Mouse (Mus musculus): ENCODE measurements around the gene Sh3bp5.

Sh3bp5 gene

DNA sequence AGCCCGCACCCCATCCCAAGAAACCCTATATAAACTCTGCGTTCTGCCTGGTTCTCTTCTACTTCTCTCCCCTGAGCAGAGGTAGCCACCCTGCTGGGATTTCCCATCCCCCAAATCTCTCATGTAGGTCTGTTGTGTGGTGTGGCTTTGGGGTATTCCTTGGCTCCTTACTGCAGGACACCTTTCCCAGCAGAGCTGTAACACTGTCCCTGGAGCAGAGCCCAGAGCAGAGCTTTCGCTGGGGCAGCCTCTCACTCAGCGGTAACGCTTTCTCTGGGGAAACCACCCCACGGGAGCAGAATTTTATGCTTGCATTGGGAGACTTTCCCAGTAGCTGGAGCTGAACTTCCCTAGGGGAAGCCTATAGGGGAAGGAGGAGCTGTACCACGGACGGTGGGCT lies 53.6 kb downstream of the Sh3bp5 start:
- no peak for TF ChIP-seq GATA4 (IDR thresholded peaks at IDR 0.05; ENCODE audit: insufficient replicate concordance, low read length)

DNA sequence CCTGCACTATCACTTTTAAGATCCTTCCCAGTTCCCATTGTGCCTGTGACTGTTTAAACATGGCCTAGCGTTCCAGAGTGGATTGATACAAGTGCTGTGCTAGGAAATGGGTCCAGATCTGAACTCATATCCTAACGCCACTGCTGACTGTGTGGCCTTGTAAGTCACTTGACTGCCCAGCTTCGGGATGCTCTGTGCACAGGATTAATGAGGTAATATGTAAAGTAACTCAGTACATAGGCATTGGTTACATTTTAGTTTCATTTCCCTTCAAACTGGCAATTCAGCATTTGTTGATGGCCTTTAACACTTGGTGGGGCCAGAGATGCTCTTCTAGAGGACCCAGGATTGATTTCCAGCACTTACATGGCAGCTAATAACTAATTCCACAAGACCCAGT lies 59.5 kb downstream of the Sh3bp5 start:
- TF ChIP-seq GATA4 (IDR thresholded peaks at IDR 0.05; ENCODE audit: insufficient replicate concordance, low read length): no peak

GRCm38 (mm10) chr14:31374390-31374789 lies 61.5 kb downstream of the Sh3bp5 start:
- no peak for TF ChIP-seq GATA4 (IDR thresholded peaks at IDR 0.05; ENCODE audit: insufficient replicate concordance, low read length)

DNA sequence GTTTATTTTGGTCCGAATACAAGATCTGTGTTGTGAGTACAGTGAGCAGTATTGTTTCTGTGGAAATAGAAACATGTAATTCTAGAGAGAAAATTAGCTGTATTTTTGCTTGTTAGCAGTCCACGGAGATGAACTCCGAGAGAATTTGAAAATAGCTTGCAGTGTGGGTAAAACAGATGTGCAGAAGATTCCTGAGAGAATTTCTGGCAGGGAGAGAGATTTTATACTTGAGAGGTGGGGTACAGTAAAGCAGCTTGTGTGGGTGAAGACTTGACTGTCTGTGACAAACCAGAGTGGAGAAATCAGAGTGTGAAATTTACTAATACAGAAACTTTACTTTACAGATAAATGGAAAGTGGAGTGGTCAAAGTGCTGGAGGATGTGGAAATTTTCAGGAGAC lies 66.5 kb downstream of the Sh3bp5 start:
- TF ChIP-seq GATA4 (IDR thresholded peaks at IDR 0.05; ENCODE audit: insufficient replicate concordance, low read length): no peak

DNA sequence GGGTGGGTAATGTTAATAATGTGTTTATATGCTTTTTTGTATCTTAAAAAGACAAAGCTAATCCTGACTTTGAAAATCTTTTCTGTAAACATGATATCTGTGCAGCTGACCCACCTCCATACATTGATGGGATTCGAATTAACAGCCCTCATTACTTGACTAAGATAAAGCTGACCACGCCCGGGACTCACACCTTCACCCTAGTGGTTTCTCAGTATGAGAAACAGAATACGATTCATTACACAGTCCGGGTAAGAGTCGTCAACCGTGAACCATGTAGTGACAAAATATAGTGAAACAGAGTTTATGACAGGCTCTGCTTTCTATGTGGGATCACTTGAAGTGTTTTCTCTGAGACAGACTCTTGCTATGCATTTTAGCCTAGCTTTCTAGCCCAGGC lies 67.9 kb downstream of the Sh3bp5 start:
- no peak for TF ChIP-seq GATA4 (IDR thresholded peaks at IDR 0.05; ENCODE audit: insufficient replicate concordance, low read length)

DNA sequence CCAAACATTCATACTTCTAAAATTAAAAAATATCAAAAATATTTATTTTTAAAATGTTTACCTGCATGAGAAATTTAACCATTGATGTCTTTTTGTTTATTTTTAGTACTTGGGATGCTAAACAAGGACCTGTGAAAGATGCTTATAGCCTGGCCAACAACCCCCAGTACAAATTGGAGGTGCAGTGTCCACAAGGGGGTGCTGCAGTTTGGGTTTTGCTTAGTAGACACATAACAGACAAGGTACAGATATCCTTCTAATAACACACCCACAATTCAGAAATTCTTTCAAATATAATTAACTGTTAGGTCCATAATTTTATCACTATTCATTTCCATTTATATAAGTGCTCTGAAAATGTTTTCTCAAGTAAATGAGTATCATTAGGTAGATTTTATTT lies 70.5 kb downstream of the Sh3bp5 start:
- no peak for TF ChIP-seq GATA4 (IDR thresholded peaks at IDR 0.05; ENCODE audit: insufficient replicate concordance, low read length)

DNA sequence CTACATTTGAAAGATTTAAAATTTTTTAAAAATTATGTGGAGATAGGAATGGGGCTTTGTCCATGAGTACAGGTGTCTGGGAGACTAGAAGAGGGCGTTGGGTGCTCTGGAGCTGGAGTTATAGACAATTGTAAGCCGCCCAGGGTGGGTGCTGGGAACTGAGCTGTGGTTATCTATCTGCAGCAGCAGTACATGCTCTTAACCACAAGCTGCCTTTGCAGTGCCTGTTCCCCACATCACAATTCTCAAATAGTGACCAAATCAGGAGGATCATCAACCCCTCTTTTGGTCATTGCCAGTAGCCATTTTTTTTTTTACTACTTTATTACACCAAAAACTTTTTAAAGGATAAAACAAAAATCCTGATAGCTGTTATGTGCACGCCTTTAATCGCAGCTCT lies 71.3 kb downstream of the Sh3bp5 start:
- no peak for TF ChIP-seq GATA4 (IDR thresholded peaks at IDR 0.05; ENCODE audit: insufficient replicate concordance, low read length)

GRCm38 (mm10) chr14:31362236-31362635 lies 73.6 kb downstream of the Sh3bp5 start:
- no peak for TF ChIP-seq GATA4 (IDR thresholded peaks at IDR 0.05; ENCODE audit: insufficient replicate concordance, low read length)

DNA sequence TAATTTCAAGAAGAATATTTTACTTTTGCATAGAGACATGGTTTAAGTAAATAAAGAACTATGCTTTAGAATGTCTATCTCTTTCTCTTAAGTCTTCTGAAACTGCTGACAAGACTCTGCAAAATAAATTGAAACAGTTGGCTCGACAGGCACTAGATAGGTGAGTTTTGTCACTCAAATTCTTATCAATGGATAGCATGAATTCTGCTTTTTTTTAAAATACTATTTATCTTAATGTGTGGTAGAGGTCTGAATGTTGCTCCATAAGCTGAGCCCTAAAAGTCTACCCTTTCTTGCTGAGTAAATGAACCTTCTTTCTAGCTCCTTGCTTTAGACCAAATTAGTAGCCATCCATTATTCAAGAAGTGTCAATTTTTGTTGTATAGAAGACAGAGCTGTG lies 90.5 kb downstream of the Sh3bp5 start:
- no peak for TF ChIP-seq GATA4 (IDR thresholded peaks at IDR 0.05; ENCODE audit: insufficient replicate concordance, low read length)

DNA sequence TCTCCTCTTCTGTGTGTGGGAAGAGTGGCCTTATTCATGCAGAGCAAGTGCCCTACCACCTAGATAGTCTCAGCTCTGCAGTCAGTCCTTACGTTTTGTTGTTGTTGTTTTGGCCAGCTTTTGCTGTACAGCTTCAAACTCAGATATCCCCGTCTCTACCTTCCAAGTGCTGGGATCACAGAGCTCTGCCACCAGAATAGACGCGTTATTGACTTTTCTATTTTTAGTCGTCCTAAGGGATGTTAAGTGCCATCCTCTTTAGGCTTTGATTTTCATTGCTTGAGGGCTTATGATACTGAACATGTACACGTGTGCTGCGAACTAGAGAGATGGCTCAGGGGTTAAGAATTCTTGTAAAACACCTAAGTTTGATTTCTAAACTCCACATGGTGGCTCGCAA lies 92.6 kb downstream of the Sh3bp5 start:
- TF ChIP-seq GATA4 (IDR thresholded peaks at IDR 0.05; ENCODE audit: insufficient replicate concordance, low read length): no peak

DNA sequence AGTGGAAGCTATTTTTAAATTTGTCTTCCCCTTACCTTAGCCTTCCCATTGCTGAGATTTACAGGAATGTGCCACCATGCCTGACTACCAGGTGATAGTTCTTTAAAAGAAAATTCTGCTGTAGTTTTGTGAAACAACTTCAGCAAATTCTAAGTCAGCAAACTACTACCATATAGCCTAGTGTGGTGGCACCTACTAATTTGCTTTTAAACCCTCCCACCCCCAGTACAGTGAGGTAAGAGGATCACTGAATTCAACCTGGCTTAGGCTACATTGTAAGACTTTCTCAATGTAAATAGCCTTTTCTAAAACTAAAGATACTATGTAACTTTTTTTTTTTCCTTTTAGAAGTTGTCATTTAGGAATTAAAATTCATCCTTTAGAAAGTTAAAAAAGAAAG lies 97.9 kb downstream of the Sh3bp5 start:
- no peak for TF ChIP-seq GATA4 (IDR thresholded peaks at IDR 0.05; ENCODE audit: insufficient replicate concordance, low read length)

DNA sequence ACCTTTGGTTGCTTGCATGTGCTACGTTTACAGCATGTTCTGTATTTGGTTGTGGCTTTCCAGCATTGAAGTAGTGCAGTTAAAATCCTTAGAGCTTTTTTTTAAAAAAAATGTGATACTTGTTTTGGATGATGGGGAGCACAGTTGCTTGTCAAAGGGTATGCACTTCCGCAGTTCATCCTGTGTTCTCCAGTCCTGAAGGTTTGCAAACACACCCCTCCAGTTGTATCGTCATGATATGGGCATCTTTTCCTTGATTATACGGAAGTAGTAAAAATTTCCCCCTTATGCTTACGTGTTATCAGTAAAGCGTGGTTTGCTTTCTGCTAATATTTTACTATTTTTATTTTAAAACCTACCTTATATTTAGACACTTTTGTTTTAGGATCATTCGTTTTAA lies 98.5 kb downstream of the Sh3bp5 start:
- no peak for TF ChIP-seq GATA4 (IDR thresholded peaks at IDR 0.05; ENCODE audit: insufficient replicate concordance, low read length)

GRCm38 (mm10) chr14:31336369-31337155 lies 99.3 kb downstream of the Sh3bp5 start, which contains the start of gene Capn7:
Gene Capn7, plus strand, starts transcription at chr14:31336638.
- TF ChIP-seq GATA4 (IDR thresholded peaks at IDR 0.05; ENCODE audit: insufficient replicate concordance, low read length): no peak

DNA sequence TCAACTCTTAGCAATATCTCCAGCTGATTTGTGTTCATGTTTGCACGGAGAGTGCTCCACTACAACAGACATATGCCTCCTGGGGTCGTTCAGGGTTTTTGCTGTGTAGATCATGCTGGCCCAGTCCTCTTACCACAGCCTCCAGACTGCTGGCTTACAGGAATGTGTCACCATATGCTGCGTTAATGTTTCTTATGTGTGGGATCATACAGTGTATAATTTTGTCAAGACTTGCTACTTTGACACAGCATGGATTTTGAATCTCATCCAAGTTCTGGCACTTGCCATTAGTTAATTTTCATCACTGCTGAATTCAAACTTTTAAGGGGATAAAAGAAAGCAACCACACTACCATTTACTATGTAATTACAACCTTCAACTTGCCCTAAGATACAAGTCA lies 100.1 kb downstream of the Sh3bp5 start:
- no peak for TF ChIP-seq GATA4 (IDR thresholded peaks at IDR 0.05; ENCODE audit: insufficient replicate concordance, low read length)

DNA sequence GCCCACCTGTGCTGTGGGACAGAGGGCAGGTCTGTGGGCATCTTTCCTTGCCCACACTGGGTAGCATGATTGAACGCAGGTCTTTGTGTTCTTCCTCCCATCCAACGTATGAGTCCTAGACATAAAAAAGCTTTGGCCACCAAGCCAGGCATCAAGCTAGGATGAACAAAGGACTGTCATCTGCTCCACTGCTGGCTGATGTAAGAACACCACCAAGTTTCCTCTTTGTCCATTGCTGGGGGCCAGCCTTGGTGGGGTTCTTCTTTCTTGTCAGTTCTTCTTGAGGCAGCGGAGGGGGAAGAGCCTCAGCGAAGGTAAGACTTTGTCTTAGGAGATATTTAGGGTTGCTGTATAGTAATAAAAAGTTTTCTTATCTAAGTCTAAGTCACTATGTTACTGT lies 104.9 kb downstream of the Sh3bp5 start:
- no peak for TF ChIP-seq GATA4 (IDR thresholded peaks at IDR 0.05; ENCODE audit: insufficient replicate concordance, low read length)

- no peak for TF ChIP-seq GATA4 (IDR thresholded peaks at IDR 0.05; ENCODE audit: insufficient replicate concordance, low read length)
Observed at GRCm38 (mm10) chr14:31329741-31330140, 106.1 kb downstream of the Sh3bp5 start.

GRCm38 (mm10) chr14:31327681-31328080 lies 108.2 kb downstream of the Sh3bp5 start:
- no peak for TF ChIP-seq GATA4 (IDR thresholded peaks at IDR 0.05; ENCODE audit: insufficient replicate concordance, low read length)

Data from liver, adult (tissue).